ENCODE assay signal across 28 mouse cellular contexts in the genomic region with DNA sequence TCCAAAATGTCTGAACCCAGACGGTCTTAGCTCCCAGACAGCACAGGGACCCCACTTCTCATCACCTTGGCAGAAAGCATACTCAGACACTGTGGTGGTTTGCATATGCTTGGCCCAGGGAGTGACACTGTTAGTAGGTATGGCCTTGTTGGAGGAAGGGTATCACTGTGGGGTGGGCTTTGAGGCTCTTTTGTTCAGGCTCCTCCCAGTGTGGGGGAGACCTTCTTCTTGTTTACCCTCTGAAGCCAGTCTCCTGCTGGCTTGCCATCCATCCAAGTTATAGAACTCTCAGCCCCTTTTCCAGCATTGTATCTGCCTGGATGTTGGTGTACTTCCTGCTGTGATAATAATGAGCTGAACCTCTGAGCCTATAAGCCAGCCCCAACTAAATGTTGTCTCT. TPM values are rescaled to one million over a fixed set of nuclear protein-coding genes. Genes with fewer than 3 reads are reported as not detected.
A peak's percentile ranks its signal among the peaks of the same experiment; 100 is the strongest.
DNase-seq lines count a peak whose midpoint lies in the region; ATAC-seq and TF ChIP-seq lines count a peak whose summit lies in the region.
"Had no signal": no experiment of that assay in that cellular context is flagged by ENCODE, and none has a peak within 500 bp of the region (broad histone marks: within the 10 kb centered on the region; RNA-seq: fewer than 3 reads in every experiment).

No protein-coding gene starts in this region.

- H3K36me3 ChIP-seq in forebrain, embryonic 15.5 days = no peaks in the 10 kb centered on the region
- H3K36me3 ChIP-seq in forebrain, embryonic 10.5 days (replicated peaks) = no peaks in the 10 kb centered on the region
- H3K36me3 ChIP-seq in midbrain, embryonic 15.5 days (replicated peaks) = no peaks in the 10 kb centered on the region
- no peaks in the 10 kb centered on the region for H3K36me3 ChIP-seq in midbrain, embryonic 14.5 days (ENCODE audit: control insufficient read depth, insufficient read depth, low read length)
- no peaks in the 10 kb centered on the region for H3K36me3 ChIP-seq in hindbrain, postnatal 0 days (ENCODE audit: insufficient read depth, low read length)
- H3K36me3 ChIP-seq: kidney, embryonic 15.5 days had no signal

- H3K4me2 ChIP-seq in forebrain, embryonic 15.5 days (replicated peaks) = no peak overlapping the region
- H3K4me2 ChIP-seq in midbrain, embryonic 15.5 days = no peak overlapping the region
- H3K4me2 ChIP-seq in midbrain, embryonic 14.5 days (ENCODE audit: low read length) = no peak overlapping the region
- H3K4me2 ChIP-seq in hindbrain, postnatal 0 days (ENCODE audit: low read depth, low read length) = no peak overlapping the region
- H3K4me2 ChIP-seq: kidney, embryonic 15.5 days had no signal

- H3K9me3 ChIP-seq in forebrain, embryonic 15.5 days = no peaks in the 10 kb centered on the region
- H3K9me3 ChIP-seq in forebrain, embryonic 10.5 days = no peaks in the 10 kb centered on the region
- no peaks in the 10 kb centered on the region for H3K9me3 ChIP-seq in midbrain, embryonic 15.5 days
- no peaks in the 10 kb centered on the region for H3K9me3 ChIP-seq in midbrain, embryonic 14.5 days (ENCODE audit: control insufficient read depth, low read length)
- H3K9me3 ChIP-seq in hindbrain, postnatal 0 days (ENCODE audit: low read length) = no peaks in the 10 kb centered on the region
- H3K9me3 ChIP-seq: kidney, embryonic 15.5 days had no signal

- no peak overlapping the region for H3K27ac ChIP-seq in forebrain, embryonic 15.5 days (replicated peaks)
- no peak overlapping the region for H3K27ac ChIP-seq in forebrain, embryonic 10.5 days
- no peak overlapping the region for H3K27ac ChIP-seq in midbrain, embryonic 15.5 days
- no peak overlapping the region; the same call in 1 of the 2 replicates for H3K27ac ChIP-seq in midbrain, embryonic 14.5 days (replicated peaks; ENCODE audit: low read depth, low read length)
- peak overlapping the region; percentile 74 for H3K27ac ChIP-seq in hindbrain, postnatal 0 days
- H3K27ac ChIP-seq: kidney, embryonic 15.5 days had no signal

- DNase-seq in forebrain, embryonic 10.5 days (ENCODE audit: extremely low spot score, low spot score) = no peak
- no peak for DNase-seq in midbrain, embryonic 14.5 days
- DNase-seq in hindbrain, postnatal 0 days (ENCODE audit: low spot score) = peak; percentile 7
- no peak for DNase-seq in kidney, postnatal 25 days
- no peak for DNase-seq in Muller cell, postnatal 12 days (ENCODE audit: inconsistent ontology term)
- DNase-seq: adrenal gland, postnatal 36 days; cerebellum, postnatal 36 days; gastrocnemius, postnatal 10 days; heart, adult 18-20 months; heart, postnatal 36 days; liver; right cerebral cortex, postnatal 25 days; thymus, postnatal 36 days had no signal

- peak; percentile 48; the same call in 1 of the 2 replicates for ATAC-seq in forebrain, embryonic 15.5 days (replicated peaks)
- ATAC-seq in midbrain, embryonic 15.5 days (replicated peaks) = 0 out of 2 replicates have a peak, but pooled peaks have one; percentile 63
- ATAC-seq in midbrain, embryonic 14.5 days (ENCODE audit: low FRiP score, low TSS enrichment) = no peak
- ATAC-seq in hindbrain, postnatal 0 days = peak; percentile 70
- ATAC-seq: intestine, embryonic 16.5 days; lung, postnatal 0 days had no signal

- H3K9ac ChIP-seq in forebrain, embryonic 15.5 days (replicated peaks) = no peak overlapping the region
- no peak overlapping the region for H3K9ac ChIP-seq in midbrain, embryonic 15.5 days
- H3K9ac ChIP-seq in midbrain, embryonic 14.5 days (replicated peaks; ENCODE audit: low read length) = no peak overlapping the region
- H3K9ac ChIP-seq in hindbrain, postnatal 0 days (replicated peaks; ENCODE audit: low read length) = no peak overlapping the region
- H3K9ac ChIP-seq: kidney, embryonic 15.5 days had no signal

- no peak overlapping the region for H3K4me3 ChIP-seq in forebrain, embryonic 15.5 days
- H3K4me3 ChIP-seq in forebrain, embryonic 10.5 days = no peak overlapping the region
- no peak overlapping the region for H3K4me3 ChIP-seq in midbrain, embryonic 15.5 days
- H3K4me3 ChIP-seq in midbrain, embryonic 14.5 days (replicated peaks; ENCODE audit: low read depth, low read length) = no peak overlapping the region
- no peak overlapping the region for H3K4me3 ChIP-seq in hindbrain, postnatal 0 days (ENCODE audit: low read length)
- H3K4me3 ChIP-seq: kidney, embryonic 15.5 days had no signal

- no peak for TF ChIP-seq CTCF in hindbrain, postnatal 0 days (IDR thresholded peaks at IDR 0.05; ENCODE audit: low read depth)

- no peaks in the 10 kb centered on the region for H3K4me1 ChIP-seq in forebrain, embryonic 15.5 days
- H3K4me1 ChIP-seq in forebrain, embryonic 10.5 days = no peaks in the 10 kb centered on the region
- no peaks in the 10 kb centered on the region for H3K4me1 ChIP-seq in midbrain, embryonic 15.5 days
- no peaks in the 10 kb centered on the region for H3K4me1 ChIP-seq in midbrain, embryonic 14.5 days (ENCODE audit: control insufficient read depth, insufficient read depth, low read length)
- H3K4me1 ChIP-seq in hindbrain, postnatal 0 days (ENCODE audit: insufficient read depth, low read length) = no peaks in the 10 kb centered on the region
- H3K4me1 ChIP-seq: kidney, embryonic 15.5 days had no signal

- no peaks in the 10 kb centered on the region for H3K27me3 ChIP-seq in forebrain, embryonic 15.5 days
- no peaks in the 10 kb centered on the region for H3K27me3 ChIP-seq in forebrain, embryonic 10.5 days (ENCODE audit: poor library complexity, severe bottlenecking)
- no peaks in the 10 kb centered on the region for H3K27me3 ChIP-seq in midbrain, embryonic 15.5 days (replicated peaks)
- no peaks in the 10 kb centered on the region for H3K27me3 ChIP-seq in midbrain, embryonic 14.5 days (ENCODE audit: control insufficient read depth, insufficient read depth, low read length)
- H3K27me3 ChIP-seq in hindbrain, postnatal 0 days (ENCODE audit: insufficient read depth, low read length) = no peaks in the 10 kb centered on the region
- H3K27me3 ChIP-seq: CH12.LX; kidney, embryonic 15.5 days had no signal

- 55% methylated on average over 1 of the region's 1 CpGs for WGBS in forebrain, embryonic 15.5 days
- WGBS in forebrain, embryonic 10.5 days = 86% methylated on average over 1 of the region's 1 CpGs
- WGBS in midbrain, embryonic 15.5 days = 59% methylated on average over 1 of the region's 1 CpGs
- WGBS in midbrain, embryonic 14.5 days = 75% methylated on average over 1 of the region's 1 CpGs
- 65% methylated on average over 1 of the region's 1 CpGs for WGBS in hindbrain, postnatal 0 days

RNA-seq across cellular contexts. Expression of a gene that starts 8.3 kb away (rescaled TPM):
- 0.15 and 0.17 TPM in 2 replicates for polyA plus RNA-seq in forebrain, embryonic 15.5 days (2015; fragmentation: Nextera tagmentation; extraction: Ambion mirVana)
- polyA plus RNA-seq in forebrain, embryonic 10.5 days (2016; fragmentation: Nextera tagmentation; extraction: Ambion mirVana) = not detected in 2 replicates
- 0.15 and 0.17 TPM in 2 replicates for polyA plus RNA-seq in midbrain, embryonic 15.5 days (2015; fragmentation: Nextera tagmentation; extraction: Ambion mirVana)
- polyA plus RNA-seq in midbrain, embryonic 14.5 days (2014; fragmentation: Nextera tagmentation; extraction: Ambion mirVana) = 0.05 and 0.11 TPM in 2 replicates
- 0.21 TPM in 1 of 2 replicates, not detected in the other for total RNA-seq in hindbrain, postnatal 0 days (2014; rRNA removed)
- 0.14 and 0.15 TPM in 2 replicates for polyA plus RNA-seq in hindbrain, postnatal 0 days (2015; fragmentation: Nextera tagmentation; extraction: Ambion mirVana)
- total RNA-seq: gastrocnemius, postnatal 10 days; heart, postnatal 36 days; layer of hippocampus, postnatal 14 days had no signal
- polyA plus RNA-seq: stomach, embryonic 14.5 days had no signal

RNA-seq across cellular contexts. Expression of a gene that starts 40.8 kb away (rescaled TPM):
- polyA plus RNA-seq in forebrain, embryonic 15.5 days (2015; fragmentation: Nextera tagmentation; extraction: Ambion mirVana) = 4.4 and 4.6 TPM in 2 replicates
- polyA plus RNA-seq in forebrain, embryonic 10.5 days (2016; fragmentation: Nextera tagmentation; extraction: Ambion mirVana) = 0.30 and 0.87 TPM in 2 replicates
- 8.9 and 11.0 TPM in 2 replicates for polyA plus RNA-seq in midbrain, embryonic 15.5 days (2015; fragmentation: Nextera tagmentation; extraction: Ambion mirVana)
- 6.9 and 7.5 TPM in 2 replicates for polyA plus RNA-seq in midbrain, embryonic 14.5 days (2014; fragmentation: Nextera tagmentation; extraction: Ambion mirVana)
- 11.8 and 18.8 TPM in 2 replicates for total RNA-seq in hindbrain, postnatal 0 days (2014; rRNA removed)
- 12.3 and 13.9 TPM in 2 replicates for polyA plus RNA-seq in hindbrain, postnatal 0 days (2015; fragmentation: Nextera tagmentation; extraction: Ambion mirVana)
- total RNA-seq: adrenal gland, postnatal 36 days; gastrocnemius, postnatal 10 days; heart, adult 18-20 months; heart, postnatal 36 days; MEL; monocyte, adult 5-6 weeks had no signal
- polyA plus RNA-seq: liver, embryonic 16.5 days had no signal

RNA-seq across cellular contexts. Expression of a gene that starts 47.5 kb away (rescaled TPM):
- 0.23 and 0.66 TPM in 2 replicates for polyA plus RNA-seq in forebrain, embryonic 15.5 days (2015; fragmentation: Nextera tagmentation; extraction: Ambion mirVana)
- polyA plus RNA-seq in forebrain, embryonic 10.5 days (2016; fragmentation: Nextera tagmentation; extraction: Ambion mirVana) = not detected in 2 replicates
- polyA plus RNA-seq in midbrain, embryonic 15.5 days (2015; fragmentation: Nextera tagmentation; extraction: Ambion mirVana) = 0.35 and 0.52 TPM in 2 replicates
- polyA plus RNA-seq in midbrain, embryonic 14.5 days (2014; fragmentation: Nextera tagmentation; extraction: Ambion mirVana) = 0.32 and 0.34 TPM in 2 replicates
- total RNA-seq in hindbrain, postnatal 0 days (2014; rRNA removed) = 1.2 TPM in 1 of 2 replicates, not detected in the other
- polyA plus RNA-seq in hindbrain, postnatal 0 days (2015; fragmentation: Nextera tagmentation; extraction: Ambion mirVana) = 1.3 and 1.4 TPM in 2 replicates
- total RNA-seq: adrenal gland, postnatal 36 days; CH12.LX; gastrocnemius, postnatal 10 days; heart, adult 18-20 months; heart, postnatal 36 days; MEL; monocyte, adult 5-6 weeks; neutrophil, adult 5-6 weeks had no signal
- polyA plus RNA-seq: heart, embryonic 14.5 days; intestine, embryonic 16.5 days; kidney, embryonic 15.5 days; large intestine, adult 2 months; lung, postnatal 0 days; spleen, adult 2 months; stomach, embryonic 14.5 days had no signal
